Mouse (Mus musculus): ENCODE measurements at regions not wholly inside any gene's neighbourhood (a gene's known extent, or its start where the extent isn't known, plus 50 kb on each side); places are given as distances from the start of the nearest gene placed in this dataset.

DNA sequence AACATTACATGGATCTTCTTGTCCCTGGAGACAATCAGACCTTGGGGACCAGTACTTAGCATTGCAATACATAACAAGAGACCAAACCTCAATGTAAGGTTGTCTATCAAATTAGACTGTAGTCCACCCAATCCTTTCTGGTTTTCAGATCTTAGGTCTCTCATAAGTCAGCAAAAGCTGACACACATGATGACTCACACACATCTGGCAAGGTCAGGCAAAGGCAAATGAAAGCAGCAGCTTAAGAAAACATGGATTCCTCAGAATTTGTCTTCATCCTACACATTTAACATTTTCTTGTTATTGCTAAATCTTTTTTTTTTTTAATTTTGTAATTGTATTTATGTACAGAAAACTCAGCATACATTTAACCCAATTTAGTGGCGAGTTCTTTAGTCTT lies 52.0 kb downstream of the Gm11983 start:
- no peak for DNase-seq (ENCODE audit: low read depth, low spot score)

DNA sequence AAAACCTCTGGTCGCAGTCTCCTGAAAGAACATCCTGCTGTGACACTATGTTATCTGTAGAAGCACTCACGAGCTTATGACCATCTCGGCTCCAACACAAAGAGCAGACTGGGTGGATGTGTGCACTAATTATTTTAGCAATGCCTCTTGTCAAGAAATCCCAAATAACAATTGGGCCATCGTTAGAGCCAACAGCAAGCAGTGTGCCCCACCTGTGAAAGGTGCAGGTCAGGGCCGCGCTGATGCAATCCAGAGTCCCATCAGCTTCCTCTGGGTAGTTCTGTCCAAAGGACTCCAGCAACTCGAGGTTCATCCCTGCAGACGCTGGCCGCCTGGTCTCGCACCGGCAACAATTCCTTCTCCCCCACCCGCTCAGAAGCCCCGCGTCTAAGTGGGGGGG lies 54.6 kb downstream of the Gm11983 start:
- no peak for DNase-seq (ENCODE audit: low read depth, low spot score)

DNA sequence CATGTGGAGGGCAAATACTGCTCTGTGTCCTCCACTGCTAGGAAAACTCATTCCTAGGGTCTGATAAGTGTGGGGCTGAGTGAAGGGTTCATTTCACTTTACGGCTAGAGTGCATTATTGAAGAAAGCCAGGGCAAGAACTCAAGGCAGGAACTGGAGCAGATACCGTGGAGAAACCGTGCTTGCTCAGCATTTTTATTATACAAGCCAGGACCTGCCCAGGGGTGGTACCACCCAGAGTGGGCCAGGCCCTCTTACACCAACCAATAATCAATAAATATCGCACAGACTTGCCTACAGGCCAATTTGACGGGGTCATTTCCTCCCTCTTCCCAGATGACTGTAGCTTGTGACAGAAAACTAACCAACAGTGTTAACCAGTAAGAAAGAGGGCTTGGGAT lies 57.7 kb downstream of the Gm11983 start:
- DNase-seq (ENCODE audit: low read depth, low spot score) = no peak

DNA sequence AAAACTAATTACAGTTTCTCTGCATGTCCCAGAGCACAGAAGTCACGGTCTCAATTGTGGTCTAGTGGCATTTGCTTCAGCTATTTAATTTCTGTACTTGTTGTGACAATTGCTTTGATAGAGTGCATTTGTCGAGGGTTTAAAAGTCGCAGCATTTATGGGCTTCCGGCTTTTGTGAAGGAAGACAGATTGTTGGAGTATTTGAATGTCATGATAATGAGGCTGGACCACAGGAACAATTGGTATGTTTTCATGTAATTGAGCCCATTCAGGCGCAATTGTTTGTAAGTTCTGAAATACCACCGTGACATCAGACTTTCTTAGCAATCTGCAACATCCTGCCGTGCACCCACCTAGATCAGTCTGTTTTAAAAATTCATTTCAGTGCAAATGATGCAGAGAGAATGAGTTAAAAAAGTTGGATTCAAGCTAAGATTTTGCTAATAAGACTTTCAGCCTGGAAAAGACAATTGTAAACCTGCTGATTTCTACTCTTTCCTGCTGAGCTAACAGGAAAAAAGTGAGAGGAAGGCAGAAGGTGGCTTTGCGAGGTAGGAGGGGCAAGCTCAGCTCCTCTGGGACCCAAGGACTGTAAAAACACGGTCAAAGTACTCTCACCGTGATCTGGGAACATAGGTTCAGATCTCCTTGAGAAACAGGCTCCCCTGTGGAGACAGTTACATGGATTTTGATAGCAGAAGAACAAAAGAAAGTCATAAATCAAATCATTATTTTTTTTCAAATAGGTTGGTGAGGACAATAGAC lies 58.7 kb downstream of the Gm11983 start:
- no peak for DNase-seq (ENCODE audit: low read depth, low spot score)

DNA sequence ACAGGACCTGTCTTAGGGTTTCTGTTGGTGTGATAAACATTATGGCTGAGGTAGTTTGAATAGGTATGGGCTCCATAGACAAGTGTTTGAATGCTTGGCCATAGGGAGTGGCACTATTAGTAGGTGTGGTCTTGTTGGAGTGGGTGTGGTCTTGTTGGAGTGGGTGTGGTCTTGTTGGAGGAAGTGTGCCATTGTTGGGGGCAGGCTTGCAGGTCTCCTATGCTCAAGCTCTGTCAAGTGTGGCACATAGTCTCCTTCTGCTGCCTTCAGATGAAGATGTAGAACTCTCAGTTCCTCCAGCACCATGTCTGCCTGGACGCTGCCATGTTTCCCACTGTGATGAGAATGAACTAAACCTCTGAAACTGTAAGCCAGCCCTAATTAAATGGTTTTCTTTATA lies 59.9 kb downstream of the Gm11983 start:
- no peak for DNase-seq (ENCODE audit: low read depth, low spot score)

DNA sequence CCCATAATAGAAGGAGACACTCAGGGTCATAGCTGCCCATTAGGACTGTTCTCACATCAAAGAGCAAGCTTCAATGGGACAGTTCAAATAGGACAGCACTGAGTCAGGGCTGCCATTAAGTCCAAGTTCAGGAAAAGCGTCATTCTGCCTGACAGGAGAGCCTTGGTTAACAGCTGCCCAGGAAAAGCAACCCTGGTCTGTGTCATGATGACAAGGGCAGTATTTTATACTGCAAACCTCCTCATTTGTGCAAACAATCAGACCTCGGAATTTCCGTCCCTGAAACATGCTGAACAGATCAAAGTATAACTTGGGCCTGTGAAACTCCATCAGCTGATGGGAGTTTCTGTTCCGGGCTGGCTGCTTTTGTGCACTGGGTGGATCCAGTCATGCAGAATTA lies 62.8 kb downstream of the Gm11983 start:
- no peak for DNase-seq (ENCODE audit: low read depth, low spot score)

DNA sequence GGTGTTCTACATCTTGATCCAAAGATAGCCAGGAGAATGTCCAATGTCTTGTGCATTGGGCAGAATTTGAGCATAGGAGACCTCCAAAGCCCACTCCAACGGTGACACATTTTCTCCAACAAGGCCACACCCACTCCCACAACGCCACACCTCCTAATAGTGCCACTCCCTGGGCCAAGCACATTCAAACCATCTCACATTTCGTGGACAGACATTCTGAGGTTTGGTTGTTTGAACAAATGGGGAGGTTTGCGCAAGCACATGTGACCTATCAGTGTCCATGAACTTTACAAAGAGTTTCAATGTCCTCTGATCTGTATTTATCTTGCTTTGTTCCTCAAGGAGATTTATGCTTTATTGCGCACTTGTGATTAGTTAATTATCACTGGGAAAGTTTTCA lies 63.5 kb downstream of the Gm11983 start:
- no peak for DNase-seq (ENCODE audit: low read depth, low spot score)

DNA sequence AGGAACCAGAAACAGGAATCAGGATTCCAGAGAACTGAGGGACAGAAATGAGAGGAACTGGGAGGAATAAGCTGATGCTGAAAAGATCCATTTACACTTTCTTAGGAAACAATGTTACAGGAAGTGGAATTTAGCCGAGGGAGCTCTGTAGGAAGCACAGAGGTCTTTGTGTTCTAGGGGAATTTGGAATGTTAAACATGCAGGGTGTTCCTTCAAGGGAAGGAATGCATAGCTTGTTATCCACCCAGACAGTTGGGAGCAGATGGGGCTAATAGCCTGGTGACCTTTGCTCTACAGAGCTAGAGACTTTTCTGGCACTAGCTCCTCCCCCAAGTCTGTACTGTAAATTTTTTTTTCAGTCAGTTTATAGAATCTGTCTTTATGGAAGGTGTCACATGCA lies 64.1 kb downstream of the Gm11983 start:
- no peak for DNase-seq (ENCODE audit: low read depth, low spot score)

DNA sequence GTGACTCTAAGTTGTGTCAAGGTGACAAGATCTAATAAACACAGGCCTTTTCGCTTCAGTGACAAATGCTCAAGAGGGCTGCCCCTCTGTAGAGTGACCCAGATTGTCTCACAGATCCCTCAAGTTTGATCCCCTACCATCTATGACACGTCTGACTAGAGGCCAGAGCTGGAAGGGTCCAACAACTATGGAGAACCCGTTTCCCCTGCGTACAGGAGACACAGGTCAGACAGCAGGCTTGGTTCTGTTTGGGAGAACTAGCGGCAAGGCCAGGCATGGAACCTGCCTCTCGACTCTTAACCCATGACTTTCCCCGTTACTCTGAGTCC lies 68.1 kb downstream of the Gm11983 start:
- DNase-seq (ENCODE audit: low read depth, low spot score) = no peak

DNA sequence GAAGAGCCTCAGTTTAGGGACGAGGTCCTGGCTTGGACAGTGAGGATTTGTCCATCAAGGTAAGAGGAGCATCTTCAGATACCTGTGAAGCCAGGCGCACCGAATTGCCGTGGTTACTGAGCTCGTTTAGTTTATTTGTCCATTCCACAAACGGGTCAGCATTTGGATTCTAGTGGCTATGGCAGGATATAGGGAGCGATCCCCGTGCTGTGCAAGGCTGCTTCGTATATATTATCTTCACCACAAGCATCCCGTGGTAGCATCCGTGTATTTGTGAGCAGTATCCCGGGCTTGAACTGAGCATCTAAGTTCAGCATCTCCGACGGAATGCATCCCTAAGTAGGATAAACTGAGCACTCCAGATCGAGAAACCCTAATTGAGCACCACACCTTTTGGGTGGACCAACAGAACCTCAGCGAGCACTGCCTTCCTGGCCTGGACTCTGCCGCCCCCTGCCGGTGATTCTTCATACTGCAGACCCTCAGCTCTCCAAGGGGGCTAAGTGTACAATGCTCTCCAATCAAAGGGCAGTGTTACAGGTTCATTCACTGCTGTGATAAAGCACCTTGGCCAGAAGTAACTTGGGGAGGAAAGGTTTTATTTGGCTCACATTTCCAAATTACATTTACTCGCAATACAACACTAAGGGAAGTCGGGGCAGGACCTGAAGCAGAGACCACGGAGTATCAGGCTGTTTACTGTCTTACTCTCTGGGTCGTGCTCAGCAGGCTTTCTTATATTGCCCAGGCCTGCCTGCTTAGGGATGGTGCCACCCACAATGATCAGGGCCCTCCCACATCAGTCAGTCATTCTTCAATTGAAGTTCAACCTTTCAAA lies 68.6 kb downstream of the Gm11983 start:
- peak; percentile 41 for DNase-seq (ENCODE audit: low read depth, low spot score)

DNA sequence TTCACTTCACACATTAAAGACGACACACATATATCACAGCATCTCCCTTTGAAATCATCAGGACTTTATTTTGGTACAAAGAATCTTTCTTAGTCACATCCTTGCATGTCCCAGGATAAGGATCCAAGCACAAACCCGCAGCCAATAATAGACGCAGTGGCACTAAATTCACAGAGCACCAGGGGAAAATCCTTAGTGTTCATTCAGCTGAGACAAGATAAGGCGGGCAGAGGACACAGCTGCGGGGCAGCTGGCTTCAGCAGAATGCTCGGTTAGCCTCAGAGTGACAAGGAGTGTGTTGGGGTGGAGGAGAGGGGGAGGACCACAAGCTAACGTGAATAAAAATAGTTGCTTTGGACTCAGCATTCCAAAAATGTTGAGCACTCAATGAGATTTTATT lies 70.7 kb downstream of the Gm11983 start:
- DNase-seq (ENCODE audit: low read depth, low spot score) = no peak

DNA sequence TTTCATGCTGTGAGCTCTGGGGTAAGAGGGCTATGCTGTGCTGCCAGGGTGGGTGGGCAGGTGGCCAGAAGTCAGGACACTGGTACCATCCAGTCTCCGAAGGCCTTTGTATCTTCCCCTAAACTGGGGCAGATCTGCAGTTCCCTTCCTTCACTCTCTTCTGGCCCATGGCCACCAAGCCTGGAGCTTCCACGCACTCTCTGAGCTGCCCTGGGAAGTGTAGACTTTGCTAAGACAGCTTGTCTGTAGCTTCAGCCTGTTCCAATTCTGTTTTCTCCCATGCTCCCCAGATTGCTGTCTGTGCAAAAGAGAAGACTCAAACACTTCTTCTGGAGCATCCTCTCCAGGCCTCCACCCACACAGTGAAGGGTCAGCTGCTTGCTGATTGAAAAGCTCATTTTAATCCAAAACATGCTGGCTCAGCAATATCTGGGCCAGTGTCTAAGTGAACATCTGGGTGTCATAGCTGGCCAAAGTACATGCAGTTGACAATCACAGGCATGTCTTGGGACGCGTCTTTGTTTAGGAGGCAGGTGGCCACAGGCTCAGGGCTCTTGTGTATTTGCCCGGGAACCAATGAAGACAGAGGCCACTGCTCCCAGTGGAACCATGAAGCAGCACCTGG lies 72.0 kb downstream of the Gm11983 start:
- no peak for DNase-seq (ENCODE audit: low read depth, low spot score)

DNA sequence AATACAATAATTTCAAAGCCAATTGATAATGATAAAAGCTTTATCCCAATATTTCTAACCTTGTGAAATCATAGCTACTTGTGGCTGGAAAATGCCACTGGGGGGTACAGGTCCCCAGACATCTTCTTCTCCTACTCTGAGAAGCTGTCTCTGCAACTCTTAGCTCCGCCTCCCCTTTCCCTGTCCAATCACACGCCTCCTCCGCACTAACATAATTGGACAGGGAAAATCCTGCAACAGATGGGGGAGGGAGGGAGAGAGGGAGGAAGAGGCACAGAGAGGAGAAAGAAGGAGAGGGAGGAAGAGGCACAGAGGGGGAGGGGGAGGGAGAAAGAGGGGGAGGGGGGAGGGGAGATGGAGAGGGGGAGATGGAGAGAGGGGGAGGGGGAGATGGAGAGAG lies 73.3 kb downstream of the Gm11983 start:
- no peak for DNase-seq (ENCODE audit: low read depth, low spot score)

DNA sequence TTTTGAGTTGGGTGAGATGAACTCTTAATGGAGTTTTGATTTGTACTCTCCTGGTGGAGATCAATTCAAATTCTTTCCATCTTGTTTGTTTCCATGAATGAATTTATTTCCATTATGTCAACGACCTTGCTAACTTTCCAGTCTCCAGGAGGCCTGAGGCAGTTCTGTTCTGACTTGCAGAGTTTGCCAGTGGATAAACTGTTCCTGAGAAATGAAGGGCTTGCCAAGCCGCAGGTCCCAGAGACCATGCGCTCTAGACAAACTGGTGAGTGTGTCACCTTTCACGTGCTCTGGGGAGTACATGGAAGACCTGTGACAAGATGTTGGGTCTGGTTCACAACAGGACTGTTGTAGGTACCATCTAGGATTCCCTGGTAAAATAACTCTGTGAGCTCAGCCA lies 74.5 kb downstream of the Gm11983 start:
- DNase-seq (ENCODE audit: low read depth, low spot score) = no peak

DNA sequence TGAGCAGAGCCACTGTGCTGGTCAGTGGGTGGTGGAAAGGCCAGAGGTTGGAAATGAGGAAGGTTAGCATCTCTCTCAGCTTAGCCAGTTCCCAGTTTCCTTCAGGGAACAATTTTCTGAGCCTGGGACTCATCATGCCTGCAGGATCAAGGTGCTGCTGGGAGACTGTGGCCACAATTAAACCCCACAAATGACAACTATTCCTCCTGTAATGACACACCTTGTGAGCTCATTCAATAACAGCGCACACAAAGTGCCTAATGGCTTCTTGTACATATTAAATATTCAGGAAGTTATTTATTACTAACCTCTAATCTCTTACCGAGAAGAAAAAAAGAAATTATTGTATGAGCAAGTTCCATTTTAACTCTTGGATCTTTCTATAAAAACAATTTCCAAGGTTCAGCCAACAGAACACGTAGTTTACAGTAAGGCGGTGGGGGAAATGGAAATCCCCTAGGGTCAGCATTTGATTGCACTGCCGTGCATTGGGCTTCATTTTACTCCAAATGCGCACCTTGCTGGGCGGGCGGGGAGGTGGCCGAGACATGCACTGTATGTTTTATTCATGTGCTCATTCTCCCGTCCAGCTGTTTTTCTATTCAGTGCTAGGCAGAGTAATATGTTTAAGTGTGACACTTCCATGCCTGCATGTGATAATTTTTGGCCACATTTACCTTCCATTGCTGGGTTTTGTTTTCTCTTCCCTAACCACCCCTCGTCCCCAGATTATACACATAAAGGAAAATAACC lies 75.4 kb downstream of the Gm11983 start:
- no peak for DNase-seq (ENCODE audit: low read depth, low spot score)

DNA sequence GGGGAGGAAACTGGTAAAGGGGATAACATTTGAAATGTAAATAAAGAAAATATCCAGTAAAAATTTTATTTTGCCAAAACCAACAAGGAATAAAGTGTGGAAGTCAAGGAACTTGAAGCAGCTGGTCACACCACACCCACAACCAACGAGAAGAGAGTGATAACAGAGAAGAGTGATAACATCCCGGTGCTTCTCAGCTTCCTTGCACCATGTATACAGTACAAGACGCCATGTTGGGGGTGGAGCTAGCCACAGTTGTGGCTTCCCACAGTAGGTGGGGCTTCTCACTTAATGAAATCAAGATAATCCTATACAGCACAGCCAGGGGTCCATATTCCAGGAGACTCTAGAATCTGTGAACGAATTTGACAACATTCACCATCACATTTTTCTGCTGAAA lies 77.9 kb downstream of the Gm11983 start:
- no peak for DNase-seq (ENCODE audit: low read depth, low spot score)

DNA sequence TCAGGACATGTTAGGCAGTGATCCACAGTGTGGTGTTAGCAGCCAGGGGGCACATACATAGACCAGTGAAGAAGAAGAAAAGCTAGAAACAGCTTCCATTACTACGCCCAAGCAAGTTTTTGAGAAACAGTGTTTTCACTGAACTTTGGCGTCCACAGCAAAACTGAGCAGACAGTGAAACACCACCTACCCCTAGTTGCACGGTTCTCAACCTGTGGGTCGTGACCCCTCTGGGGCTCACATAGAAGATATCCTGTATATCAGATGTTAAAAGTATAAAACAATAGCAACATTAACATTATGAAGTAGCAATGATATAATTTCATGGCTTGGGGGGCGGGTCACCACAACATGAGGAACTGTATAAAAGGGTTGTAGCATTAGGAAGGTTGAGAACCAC lies 81.1 kb downstream of the Ramp3 start:
- DNase-seq (ENCODE audit: low read depth, low spot score) = no peak

DNA sequence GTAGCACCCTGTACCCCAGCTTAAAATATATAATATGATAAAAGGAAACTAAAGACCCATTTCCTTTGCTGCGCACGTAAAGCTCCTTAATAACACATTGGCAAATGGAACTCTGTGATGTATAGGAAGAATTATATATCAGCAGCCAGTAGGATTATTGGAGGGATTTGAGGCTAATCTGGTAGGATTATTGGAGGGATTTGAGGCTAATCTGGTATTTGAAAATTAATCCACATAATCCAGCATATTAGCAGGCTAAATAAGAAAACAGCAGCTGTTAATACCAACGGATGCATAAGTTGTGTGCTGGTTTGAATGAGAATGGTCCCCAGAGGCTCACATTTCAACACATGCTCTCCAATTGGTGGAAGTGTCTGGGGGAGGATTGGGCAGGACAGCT lies 80.3 kb downstream of the Ramp3 start:
- DNase-seq (ENCODE audit: low read depth, low spot score) = peak; percentile 73

DNA sequence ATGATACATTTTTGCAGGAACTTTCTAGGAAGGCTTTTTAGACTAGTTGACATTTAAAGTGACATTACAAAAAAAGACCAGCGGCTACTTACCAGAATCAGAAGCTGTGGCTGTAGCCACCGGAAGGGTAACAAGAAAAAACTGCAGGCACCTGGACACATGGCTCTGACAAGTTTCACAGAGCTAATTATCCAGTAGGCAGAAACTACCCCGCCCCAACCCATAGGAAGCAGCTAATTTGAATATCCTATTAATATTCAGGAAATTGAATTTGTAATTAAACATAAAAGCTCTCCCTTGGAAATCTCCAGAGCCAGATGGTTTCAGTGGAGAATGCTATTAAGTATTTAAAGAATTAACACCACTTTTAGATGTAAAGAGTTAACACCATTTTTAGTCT lies 79.8 kb downstream of the Ramp3 start:
- no peak for DNase-seq (ENCODE audit: low read depth, low spot score)

DNA sequence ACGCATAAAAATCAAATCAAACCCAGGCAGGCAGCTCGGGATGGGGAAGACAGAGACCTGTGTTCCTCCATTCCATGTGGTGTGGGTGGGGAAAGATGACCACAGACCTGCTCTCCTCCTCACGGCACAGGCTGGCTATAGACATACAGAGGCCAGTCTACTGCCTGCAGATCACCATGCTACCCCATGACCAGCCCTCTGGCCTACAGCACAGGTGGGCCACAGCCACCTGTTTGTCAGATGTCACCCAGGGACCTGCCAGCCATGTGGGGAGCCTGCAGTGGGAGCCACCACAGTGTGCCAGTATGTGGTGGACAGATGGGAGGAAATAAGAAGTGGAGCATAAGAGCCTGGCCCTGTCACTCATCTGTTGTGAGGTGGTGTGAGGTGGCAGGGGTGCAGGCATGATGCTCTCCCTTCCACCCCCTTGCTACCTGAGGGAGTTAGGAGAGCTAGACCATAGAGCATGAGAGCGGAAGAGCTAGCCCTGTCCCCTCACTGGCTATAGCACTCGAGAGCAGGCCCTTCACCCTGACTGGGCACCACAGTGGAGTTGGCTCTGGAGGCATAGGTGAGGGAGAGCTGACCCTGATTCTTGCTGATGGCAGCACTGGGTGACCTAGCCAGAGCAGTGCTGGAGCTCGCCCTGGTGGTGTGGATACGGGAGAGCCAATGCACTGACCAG lies 76.6 kb downstream of the Ramp3 start:
- DNase-seq (ENCODE audit: low read depth, low spot score) = no peak

DNA sequence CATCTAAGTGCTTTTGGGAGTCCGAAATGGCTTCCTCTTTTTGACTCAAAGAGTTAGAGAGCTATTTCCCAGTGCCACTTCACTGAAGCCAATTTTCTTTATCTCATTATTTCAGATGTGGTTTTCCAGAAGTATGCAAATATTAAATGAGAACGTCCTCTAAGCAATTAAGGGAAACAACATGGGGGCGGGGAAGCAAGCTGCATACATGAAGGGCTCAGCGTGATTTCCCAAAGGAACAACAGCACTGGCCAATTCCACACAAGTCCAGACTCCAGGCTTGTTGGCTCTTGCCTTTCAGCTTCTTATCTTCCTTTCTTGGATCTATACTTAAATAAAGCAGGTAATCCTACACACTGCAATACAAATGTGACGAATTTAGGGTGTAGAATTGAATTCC lies 73.2 kb downstream of the Ramp3 start:
- no peak for DNase-seq (ENCODE audit: low read depth, low spot score)
